Mouse (Mus musculus): ENCODE measurements around the gene Usp1. TPM values are rescaled to one million over a fixed set of nuclear protein-coding genes. Genes with fewer than 3 reads are reported as not detected.
"Not testable (repeated sequence)": the region's sequence is repeated elsewhere in the genome, so short reads cannot be mapped to it uniquely, and the experiment has no call there.

Usp1 gene
- total RNA-seq (2021): 10 to 100 TPM; 24.1 to 27.2 TPM

- DNase-seq: peak in 1 of 2 experiments; percentile 91
- intact Hi-C loops (cut with DNase I): loop anchor here (5.0 kb wide), 1 partner anchor 259 kb away; no protein-coding TSS in a partner anchor
Measured at GRCm38 (mm10) chr4:98923568-98924070, at the start of gene Usp1. Usp1 (plus strand) TSS chr4:98923810.

DNA sequence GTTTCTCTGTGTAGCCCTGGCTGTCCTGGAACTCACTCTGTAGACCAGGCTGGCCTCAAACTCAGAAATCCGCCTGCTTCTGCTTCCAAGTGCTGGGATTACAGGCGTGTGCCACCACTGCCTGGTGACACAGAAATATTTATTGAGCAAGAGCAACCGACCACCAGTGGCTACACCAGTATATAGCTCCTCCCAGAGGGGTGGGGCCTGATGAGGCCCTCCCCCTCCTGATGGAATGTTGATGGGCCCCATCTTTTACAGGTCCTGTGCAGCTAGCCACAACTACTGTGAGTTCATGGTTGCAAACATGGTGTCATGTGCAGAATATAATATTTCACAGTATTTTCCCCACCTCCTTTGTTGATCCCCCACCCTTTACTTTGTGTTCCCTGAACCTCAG, 40.9 kb upstream of the Usp1 start:
- DNase-seq: no peak
- intact Hi-C loops (cut with DNase I): no loop called here

DNA sequence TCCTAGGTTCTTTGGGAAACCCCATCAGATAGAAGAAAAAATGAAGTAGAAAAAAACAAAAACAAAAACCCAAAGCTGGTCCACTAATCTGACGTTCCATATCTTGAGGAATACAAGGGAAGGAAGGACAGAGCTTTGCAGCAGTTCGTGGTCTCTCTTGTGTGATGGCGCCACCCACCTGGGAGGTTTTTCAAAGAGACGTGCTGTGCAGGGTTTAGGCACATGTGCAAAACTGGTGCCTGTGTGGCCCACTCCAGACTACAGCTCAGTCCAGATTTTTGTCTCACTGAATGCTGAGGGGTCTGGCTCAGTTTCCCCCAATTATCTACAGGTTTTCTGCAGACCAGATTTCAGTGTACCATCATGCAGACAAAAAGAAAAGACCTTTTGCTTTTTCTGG, 37.2 kb upstream of the Usp1 start:
- intact Hi-C loops (cut with DNase I): loop anchor here (2.0 to 5.0 kb wide), 3 partner anchors 162 to 344 kb away; no protein-coding TSS in a partner anchor

GRCm38 (mm10) chr4:98887148-98887547, 36.5 kb upstream of the Usp1 start:
- intact Hi-C loops (cut with DNase I): loop anchor here (1.0 to 5.0 kb wide), 4 partner anchors 148 to 345 kb away; no protein-coding TSS in a partner anchor
- DNase-seq: peak; percentile 53 to 77

More for the DNA sequence above, 37.2 kb upstream of the Usp1 start:
- DNase-seq: no peak

DNA sequence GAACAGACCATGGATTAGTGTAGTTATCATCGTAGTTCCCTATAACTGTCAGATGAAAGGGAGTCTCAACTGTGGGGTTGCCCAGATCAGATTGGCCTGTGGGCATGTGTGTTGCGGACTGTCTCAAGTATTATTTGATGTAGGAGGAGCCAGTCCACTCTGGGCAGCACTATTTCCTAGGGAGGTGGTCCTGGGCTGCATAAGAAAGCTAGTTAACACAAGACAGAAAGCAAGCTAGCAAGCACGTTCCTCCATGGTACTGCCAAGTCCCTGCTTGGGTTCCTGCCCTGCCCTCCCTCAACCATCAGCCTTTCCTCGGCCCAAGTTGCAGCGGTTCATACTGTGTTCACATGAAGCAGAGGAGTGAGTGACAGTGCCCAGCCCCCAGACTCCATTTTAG, 13.4 kb upstream of the Usp1 start:
- DNase-seq: no peak
- intact Hi-C loops (cut with DNase I): no loop called here

DNA sequence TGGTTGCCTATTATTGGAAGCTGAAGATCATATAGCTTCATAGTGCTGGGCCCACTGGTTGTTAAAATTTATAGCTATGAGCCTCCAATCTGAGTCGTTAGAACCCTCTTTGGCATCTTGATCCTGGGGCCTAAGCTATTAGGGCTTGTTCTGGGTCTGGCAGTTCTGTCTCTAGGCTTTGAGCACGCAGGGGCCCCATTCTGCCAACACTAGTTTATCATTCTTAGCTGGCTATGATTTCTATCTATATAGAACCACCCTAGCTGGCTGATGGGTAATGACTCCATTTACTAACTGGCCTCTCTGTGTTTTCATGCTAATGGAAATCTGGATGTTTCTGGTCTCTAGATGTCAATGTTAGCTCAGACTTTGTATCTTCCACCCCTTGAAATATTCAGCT, 5.9 kb upstream of the Usp1 start:
- DNase-seq: no peak
- intact Hi-C loops (cut with DNase I): no loop called here

DNA sequence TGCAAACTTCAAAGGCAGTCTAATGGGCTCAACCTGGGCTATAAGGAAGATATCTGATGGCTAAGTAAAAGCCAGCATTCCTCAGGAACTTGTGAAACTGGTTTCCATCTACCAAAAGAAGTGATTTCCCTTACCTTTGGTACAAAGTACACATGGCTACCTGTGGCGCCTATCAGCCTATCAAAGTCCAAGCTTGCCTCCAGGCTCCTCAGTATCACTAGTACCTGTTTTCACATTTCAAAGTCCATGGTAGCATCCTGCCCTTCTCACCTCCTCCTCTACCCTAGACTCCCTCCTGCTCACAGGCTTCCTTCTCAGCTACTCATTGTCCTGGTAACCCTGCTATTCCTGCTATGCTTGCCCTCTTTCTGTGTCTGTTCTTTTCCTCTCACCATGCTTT, 5.4 kb upstream of the Usp1 start:
- DNase-seq: no peak
- intact Hi-C loops (cut with DNase I): no loop called here

GRCm38 (mm10) chr4:98920896-98921295, 2.7 kb upstream of the Usp1 start:
- DNase-seq: no peak
- intact Hi-C loops (cut with DNase I): loop anchor here (5.0 kb wide), 1 partner anchor 261 kb away; no protein-coding TSS in a partner anchor

GRCm38 (mm10) chr4:98922061-98922642, 1.5 kb upstream of the Usp1 start:
- DNase-seq: peak; percentile 15 to 35
- intact Hi-C loops (cut with DNase I): loop anchor here (5.0 kb wide), 1 partner anchor 260 kb away; no protein-coding TSS in a partner anchor

DNA sequence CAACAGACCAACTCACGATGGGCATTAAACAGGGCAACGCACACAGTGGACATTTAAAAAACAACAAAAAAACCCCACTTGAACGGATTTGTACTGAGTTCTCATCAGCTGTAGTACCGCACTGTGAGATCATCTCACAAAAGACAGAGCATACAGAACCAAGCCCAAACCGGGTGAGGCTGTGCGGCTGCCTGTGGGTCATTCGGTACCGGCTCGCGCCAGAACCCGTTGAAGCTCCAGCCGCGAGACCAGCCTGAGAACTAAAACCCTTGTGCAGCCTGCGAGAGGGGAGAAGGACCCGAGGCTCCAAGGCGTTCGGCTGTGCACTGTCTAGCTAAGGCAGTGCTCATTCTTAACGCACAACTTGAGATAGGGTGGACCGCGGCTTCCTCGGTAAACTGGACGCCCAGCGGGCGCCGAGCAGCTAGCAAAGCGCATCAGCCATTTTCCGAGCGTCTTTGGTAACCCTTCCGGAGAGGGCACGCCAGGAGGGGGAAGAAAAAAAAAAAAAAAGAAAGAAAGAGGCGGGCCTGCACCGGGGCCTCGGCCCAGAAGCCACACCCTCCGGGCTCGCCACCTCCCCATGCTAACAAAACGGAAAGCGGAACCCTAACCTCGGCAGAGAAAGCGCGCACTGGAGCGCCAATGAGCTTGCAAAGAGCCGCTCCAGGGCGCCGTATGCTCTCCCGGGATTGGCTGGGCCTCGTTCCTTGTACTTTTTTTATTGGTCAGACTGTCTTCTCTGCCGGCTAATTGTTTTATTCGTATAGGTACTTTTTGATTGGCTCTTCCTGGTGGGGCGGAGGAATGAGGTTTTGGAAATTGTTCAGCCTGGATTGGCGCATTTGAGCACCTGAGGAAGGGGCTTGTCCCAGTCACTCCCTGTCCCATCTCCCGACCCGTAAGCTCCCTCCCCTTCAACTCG, 705 bp upstream of the Usp1 start:
- DNase-seq: peak; percentile 97 to 98
- intact Hi-C loops (cut with DNase I): loop anchor here (5.0 kb wide), 1 partner anchor 259 kb away; no protein-coding TSS in a partner anchor

DNA sequence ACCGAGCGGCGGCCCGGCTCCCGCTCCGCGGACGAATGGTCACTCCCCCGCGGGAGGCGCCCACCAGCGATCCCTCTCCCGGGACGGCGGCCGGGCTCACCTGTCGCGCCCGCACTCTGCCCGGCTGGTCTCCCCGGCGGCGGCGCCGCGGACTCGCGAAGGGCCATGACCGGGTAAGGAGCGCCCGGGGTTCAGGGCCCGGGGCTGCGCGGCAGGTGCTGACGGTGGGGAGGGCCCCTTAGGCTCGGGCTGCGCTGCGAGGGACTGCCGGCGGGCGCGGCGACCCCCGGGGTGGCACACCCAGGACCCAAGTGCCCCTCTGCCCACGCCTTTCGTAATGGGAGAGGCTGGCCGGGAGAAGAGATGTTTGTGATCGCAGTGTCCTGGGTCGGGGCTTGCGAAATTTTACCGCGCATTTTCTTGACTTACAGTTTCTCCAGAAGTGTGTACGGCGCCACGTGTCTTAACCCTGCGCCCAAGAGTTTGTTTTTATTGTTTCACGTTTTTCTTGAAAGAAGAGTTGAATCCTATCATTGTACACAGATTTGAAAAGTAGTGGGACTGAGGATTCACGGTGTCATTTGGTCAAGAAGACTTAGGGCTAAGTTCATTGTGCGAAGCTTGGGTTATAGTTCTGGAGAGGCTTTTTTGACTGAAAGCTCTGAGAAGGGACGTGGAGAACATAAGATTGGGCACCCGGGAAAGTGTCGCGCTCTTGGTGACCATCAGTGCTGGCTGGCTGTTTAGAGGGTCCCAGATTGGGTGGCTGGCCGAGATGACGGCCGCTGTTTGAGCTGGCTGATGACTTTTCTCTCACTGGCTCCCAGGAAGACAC, 678 bp downstream of the Usp1 start:
- intact Hi-C loops (cut with DNase I): loop anchor here (5.0 kb wide), 1 partner anchor 258 kb away; no protein-coding TSS in a partner anchor
- peak in 1 of 2 experiments; percentile 24 for DNase-seq

- DNase-seq: no peak
- intact Hi-C loops (cut with DNase I): loop anchor here (1.0 to 5.0 kb wide), 2 partner anchors 12 to 257 kb away; no protein-coding TSS in a partner anchor
Measured at GRCm38 (mm10) chr4:98924906-98925178, 1.2 kb downstream of the Usp1 start.

DNA sequence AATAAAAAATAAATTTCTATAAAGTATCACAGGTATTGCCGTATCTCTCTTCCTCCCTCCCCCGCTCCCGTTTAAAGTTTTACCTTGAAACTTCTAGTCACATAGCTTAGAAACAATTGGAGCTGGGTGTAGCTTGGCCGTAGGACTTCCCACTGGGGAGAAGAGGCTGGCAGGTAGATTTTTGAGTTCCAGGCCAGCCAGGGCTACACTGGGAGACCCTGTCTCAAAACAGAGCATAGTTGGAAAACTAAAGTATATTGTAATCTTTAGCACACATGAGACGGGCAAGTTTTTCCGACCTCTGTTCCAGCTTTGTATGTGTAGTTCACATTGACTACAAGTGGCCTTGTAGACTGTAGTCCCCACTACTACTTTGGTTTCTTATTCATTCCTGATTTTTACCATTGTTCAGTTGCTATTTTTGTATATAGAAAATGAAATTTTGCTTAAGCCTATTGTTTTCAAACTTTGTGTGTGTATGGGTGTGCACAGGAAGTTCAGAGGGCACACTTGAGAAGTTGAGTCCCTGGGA, 1.7 kb downstream of the Usp1 start:
- no peak for DNase-seq
- intact Hi-C loops (cut with DNase I): loop anchor here (1.0 kb wide), 1 partner anchor 12 kb away; no protein-coding TSS in a partner anchor

GRCm38 (mm10) chr4:98936036-98936435, 12.4 kb downstream of the Usp1 start:
- intact Hi-C loops (cut with DNase I): loop anchor here (5.0 kb wide), 1 partner anchor 246 kb away; no protein-coding TSS in a partner anchor
- no peak for DNase-seq

- DNase-seq: not testable (repeated sequence)
- intact Hi-C loops (cut with DNase I): loop anchor here (5.0 kb wide), 1 partner anchor 244 kb away; no protein-coding TSS in a partner anchor
Measured at GRCm38 (mm10) chr4:98938210-98938609, 14.6 kb downstream of the Usp1 start.

DNA sequence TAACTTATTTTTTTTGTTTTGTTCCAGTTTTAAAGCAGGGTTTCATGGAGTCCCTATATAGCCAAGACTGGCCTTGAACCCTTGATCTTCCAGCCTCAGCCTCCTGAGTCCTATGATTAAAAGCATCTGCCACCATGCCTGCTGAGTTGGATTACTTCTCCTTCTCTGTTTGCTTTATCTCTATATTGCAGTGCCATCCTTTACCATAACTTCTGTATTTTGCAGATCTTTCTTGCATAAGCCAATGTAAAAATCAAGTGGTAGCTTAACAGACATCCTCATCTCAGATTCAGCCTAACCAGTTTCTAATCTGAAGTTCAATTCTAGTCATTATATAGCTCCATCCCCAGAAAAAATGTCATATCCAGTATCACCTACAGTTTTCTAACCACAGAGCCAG, 27.0 kb downstream of the Usp1 start:
- intact Hi-C loops (cut with DNase I): no loop called here
- no peak for DNase-seq

DNA sequence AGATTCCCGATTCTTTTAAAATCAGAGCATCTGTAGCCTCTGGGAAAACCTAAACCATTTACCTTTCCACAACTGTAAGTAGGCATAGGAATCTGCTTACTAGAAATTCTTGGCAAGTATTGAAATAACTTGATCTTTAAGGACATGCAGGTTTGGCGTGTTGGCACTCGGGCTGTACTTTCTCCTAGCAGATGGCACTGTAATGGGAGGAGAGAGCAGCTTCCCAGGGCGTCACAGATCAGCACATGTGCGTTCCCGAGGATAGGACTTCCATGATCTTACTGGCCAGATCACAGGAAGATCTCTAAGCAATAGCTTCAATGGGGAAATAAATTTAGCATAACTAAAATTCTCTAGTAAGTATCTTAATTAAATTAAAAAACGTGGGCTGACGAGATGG, 32.4 kb downstream of the Usp1 start:
- intact Hi-C loops (cut with DNase I): no loop called here
- no peak for DNase-seq

GRCm38 (mm10) chr4:98960243-98960642, 36.6 kb downstream of the Usp1 start:
- intact Hi-C loops (cut with DNase I): no loop called here
- no peak for DNase-seq

- intact Hi-C loops (cut with DNase I): loop anchor here (5.0 kb wide), 1 partner anchor 212 kb away; no protein-coding TSS in a partner anchor
- no peak for DNase-seq
Measured at GRCm38 (mm10) chr4:98969946-98970345, 46.3 kb downstream of the Usp1 start.

- intact Hi-C loops (cut with DNase I): no loop called here
- no peak for DNase-seq
Measured at GRCm38 (mm10) chr4:98975741-98976140, 52.1 kb downstream of the Usp1 start.

Data from heart, postnatal 10 days (tissue).